Mouse (Mus musculus) E14TG2a.4 (cell line): Measurements from ENCODE around the gene Thsd4.

Experiments used
- CTCF ChIP-seq: conservative IDR thresholded peaks from 2 replicates; pipeline ENCODE4 v1.5.1; 2014; ENCODE audit warnings: low read length
- NANOG ChIP-seq: IDR thresholded peaks from 2 replicates; pipeline ENCODE4 v1.6.1; 2014; ENCODE audit warnings: borderline replicate concordance, low read length, mixed read lengths
- POU5F1 ChIP-seq: IDR thresholded peaks from 2 replicates; pipeline ENCODE4 v1.6.1; 2014; ENCODE audit warnings: low read length, borderline replicate concordance

DNA sequence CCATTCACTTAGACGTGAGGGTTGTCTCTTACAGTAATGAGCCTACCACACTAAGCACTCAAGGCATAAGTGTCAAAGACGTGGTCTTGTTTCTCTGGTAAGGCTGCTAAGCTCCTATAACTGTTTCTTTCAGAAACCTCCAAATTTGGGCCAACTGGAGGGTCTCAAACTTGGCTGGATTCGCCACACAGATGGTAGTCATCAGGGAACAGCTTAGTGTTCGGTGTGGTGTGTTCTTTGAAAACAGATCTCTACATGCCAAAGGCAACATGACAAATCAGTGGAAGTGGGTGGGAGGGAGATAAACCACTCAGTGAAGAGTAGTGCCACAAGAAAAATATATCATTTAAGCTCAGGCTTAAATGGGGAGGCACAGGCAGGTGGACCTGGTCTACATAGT, 191.9 kb downstream of the Thsd4 start:
- TF ChIP-seq CTCF, result no peak
- TF ChIP-seq NANOG, result no peak
- no peak for TF ChIP-seq POU5F1
